Mouse (Mus musculus) neural tube, embryonic 13.5 days (tissue): ENCODE results near the gene Cnot1. TPM values are rescaled to one million over a fixed set of nuclear protein-coding genes. Genes with fewer than 3 reads are reported as not detected.

Experiments used
- ATAC-seq: fragments of 200-750 bp; cut with Nextera tagmentation; 2 replicates; pipeline ENCODE4 v1.8.0; 2017; ENCODE audit warnings: low read depth, mild to moderate bottlenecking, moderate TSS enrichment, moderate library complexity
- H3K27ac ChIP-seq: fragments of 300-500 bp; sonication (generic); replicated peaks from 2 replicates; pipeline ENCODE4 v1.5.1; 2015; ENCODE audit warnings: moderate library complexity, mild to moderate bottlenecking, inconsistent platforms
- H3K27me3 ChIP-seq: fragments of 300-500 bp; sonication (generic); 2 replicates; pipeline ENCODE4 v1.6.1; 2015; ENCODE audit warnings: mild to moderate bottlenecking, inconsistent platforms
- H3K36me3 ChIP-seq: fragments of 300-500 bp; sonication (generic); 2 replicates; pipeline ENCODE4 v1.6.1; 2015; ENCODE audit warnings: mild to moderate bottlenecking, inconsistent platforms
- H3K4me1 ChIP-seq: fragments of 300-500 bp; sonication (generic); replicated peaks from 2 replicates; pipeline ENCODE4 v1.6.1; 2015; ENCODE audit warnings: inconsistent platforms
- H3K4me2 ChIP-seq: fragments of 300-500 bp; sonication (generic); 2 replicates; pipeline ENCODE4 v1.6.1; 2015; ENCODE audit warnings: inconsistent platforms, mild to moderate bottlenecking, moderate library complexity
- H3K4me3 ChIP-seq: fragments of 300-500 bp; sonication (generic); 2 replicates; pipeline ENCODE4 v1.5.1; 2015; ENCODE audit warnings: mild to moderate bottlenecking, inconsistent platforms
- H3K9ac ChIP-seq: fragments of 300-500 bp; sonication (generic); 2 replicates; pipeline ENCODE4 v1.6.1; 2015; ENCODE audit warnings: moderate library complexity, mild to moderate bottlenecking, inconsistent platforms
- H3K9me3 ChIP-seq: fragments of 300-500 bp; sonication (generic); 2 replicates; pipeline ENCODE4 v1.6.1; 2016; ENCODE audit warnings: inconsistent platforms
- WGBS: fragments of 180-500 bp; shearing (Covaris S2); methylation state at CpG from one replicate; pipeline ENCODE4 v1.1.7; 2015; 5-methylcytosine and 5-hydroxymethylcytosine counted together
- polyA plus RNA-seq: library from polyadenylated mRNA; unstranded; fragments of >200 nt; fragmentation: Nextera tagmentation; extraction: Ambion mirVana; gene quantifications from 2 replicates; pipeline ENCODE4 v1.2.1, GENCODE M21; 2015

The Cnot1 gene
- polyA plus RNA-seq, 1 experiment from 2014 or later: 43.9 TPM

DNA sequence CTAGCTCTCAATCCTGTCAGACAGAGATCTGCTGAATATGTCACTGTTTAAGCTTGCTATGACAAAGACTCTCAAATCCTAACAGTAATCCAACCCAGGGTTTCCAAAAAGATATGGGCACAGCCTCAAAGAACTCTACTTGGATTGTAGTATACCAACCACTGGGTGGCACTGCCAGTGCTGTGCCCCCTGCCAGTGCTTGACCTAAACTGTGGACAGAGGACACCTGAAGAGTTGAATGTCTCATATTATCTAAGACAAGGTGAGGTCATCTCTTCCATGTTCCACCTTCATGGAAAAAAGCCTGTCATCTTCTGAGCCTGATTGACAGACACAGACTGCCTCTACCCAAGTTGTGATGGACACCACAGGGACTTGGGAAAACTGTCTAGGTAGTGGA is 24.6 kb downstream of the Cnot1 start:
- Histone ChIP-seq H3K9ac (no peak overlapping the region), H3K27ac (no peak overlapping the region), H3K9me3 (no peaks in the 10 kb centered on the region), H3K4me1 (no peaks in the 10 kb centered on the region), H3K4me2 (no peak overlapping the region), H3K36me3 (peaks cover 71% of the 10 kb centered on the region), H3K27me3 (no peaks in the 10 kb centered on the region), H3K4me3 (no peak overlapping the region)
- ATAC-seq: no peak

GRCm38 (mm10) chr8:95781775-95782174 is 25.5 kb downstream of the Cnot1 start:
- WGBS: 96% methylated on average over 2 of the region's 2 CpGs
- H3K36me3 ChIP-seq: peaks cover 63% of the 10 kb centered on the region
- ATAC-seq: no peak

GRCm38 (mm10) chr8:95781085-95781484 is 26.2 kb downstream of the Cnot1 start:
- H3K27me3 ChIP-seq: no peaks in the 10 kb centered on the region
- no peak for ATAC-seq
- H3K4me2 ChIP-seq: no peak overlapping the region
- no peaks in the 10 kb centered on the region for H3K9me3 ChIP-seq
- peaks cover 56% of the 10 kb centered on the region for H3K36me3 ChIP-seq
- H3K27ac ChIP-seq: no peak overlapping the region
- H3K4me1 ChIP-seq: no peaks in the 10 kb centered on the region
- 96% methylated on average over 3 of the region's 3 CpGs for WGBS
- no peak overlapping the region for H3K9ac ChIP-seq
- H3K4me3 ChIP-seq: no peak overlapping the region

More at GRCm38 (mm10) chr8:95781775-95782174, 25.5 kb downstream of the Cnot1 start:
- Histone ChIP-seq H3K9ac (no peak overlapping the region), H3K4me3 (no peak overlapping the region), H3K27me3 (no peaks in the 10 kb centered on the region), H3K9me3 (no peaks in the 10 kb centered on the region), H3K27ac (no peak overlapping the region), H3K4me2 (no peak overlapping the region), H3K4me1 (no peaks in the 10 kb centered on the region)

DNA sequence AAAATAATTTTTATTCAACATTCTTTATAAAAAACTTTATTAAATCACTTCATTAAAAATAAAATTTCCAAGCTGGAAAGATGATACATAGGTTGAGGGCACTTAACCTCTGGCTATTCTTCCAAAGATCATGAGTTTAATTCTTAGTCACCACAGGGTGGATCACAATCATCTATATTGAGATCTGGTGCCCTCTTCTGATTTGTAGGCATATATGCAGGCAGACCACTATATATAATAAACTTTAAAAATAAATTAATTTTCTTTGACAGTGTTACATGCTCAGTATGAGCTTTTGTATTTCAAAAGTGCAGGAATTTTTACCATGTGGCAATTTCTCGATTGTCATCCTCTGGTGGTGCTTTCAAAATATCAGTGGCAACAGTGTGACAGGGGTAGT is 43.1 kb downstream of the Cnot1 start:
- no peaks in the 10 kb centered on the region for H3K9me3 ChIP-seq
- WGBS: 92% methylated on average over 1 of the region's 1 CpGs
- H3K27ac ChIP-seq: no peak overlapping the region
- peaks cover 89% of the 10 kb centered on the region for H3K36me3 ChIP-seq
- no peak overlapping the region for H3K9ac ChIP-seq
- H3K4me3 ChIP-seq: no peak overlapping the region
- no peaks in the 10 kb centered on the region for H3K27me3 ChIP-seq
- no peak for ATAC-seq
- H3K4me2 ChIP-seq: no peak overlapping the region
- no peaks in the 10 kb centered on the region for H3K4me1 ChIP-seq

DNA sequence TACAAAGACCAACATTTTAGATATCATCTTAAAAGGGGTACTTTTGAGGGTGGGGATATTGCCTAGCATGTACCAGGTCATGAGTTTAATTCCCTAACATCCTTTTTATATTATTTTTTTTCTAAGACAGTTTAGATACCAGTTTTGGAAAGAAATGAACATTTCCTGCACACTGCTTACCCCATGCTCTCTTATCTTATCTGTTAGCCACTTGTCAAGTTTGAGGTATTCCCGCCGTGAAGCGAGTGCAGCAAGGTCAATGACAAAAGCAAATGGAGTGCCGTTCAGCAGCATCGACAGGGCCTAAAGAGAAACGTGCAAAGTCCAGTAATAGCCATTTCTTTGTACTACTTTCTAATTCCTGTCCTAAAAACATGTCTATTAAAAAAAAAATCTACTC is 46.9 kb downstream of the Cnot1 start:
- no peak for ATAC-seq
- Histone ChIP-seq H3K4me3 (no peak overlapping the region), H3K27me3 (no peaks in the 10 kb centered on the region), H3K36me3 (peaks cover 82% of the 10 kb centered on the region), H3K27ac (no peak overlapping the region), H3K9me3 (no peaks in the 10 kb centered on the region), H3K4me1 (no peaks in the 10 kb centered on the region), H3K4me2 (no peak overlapping the region), H3K9ac (no peak overlapping the region)
- 92% methylated on average over 6 of the region's 6 CpGs for WGBS

- no peak overlapping the region for H3K27ac ChIP-seq
- H3K36me3 ChIP-seq: peaks cover 77% of the 10 kb centered on the region
- H3K4me3 ChIP-seq: no peak overlapping the region
- ATAC-seq: no peak
- no peaks in the 10 kb centered on the region for H3K27me3 ChIP-seq
- no peaks in the 10 kb centered on the region for H3K4me1 ChIP-seq
- H3K4me2 ChIP-seq: no peak overlapping the region
- no peak overlapping the region for H3K9ac ChIP-seq
- WGBS: 100% methylated on average over 1 of the region's 1 CpGs
- no peaks in the 10 kb centered on the region for H3K9me3 ChIP-seq
These were observed 55.3 kb downstream of the Cnot1 start for GRCm38 (mm10) chr8:95751924-95752323.

DNA sequence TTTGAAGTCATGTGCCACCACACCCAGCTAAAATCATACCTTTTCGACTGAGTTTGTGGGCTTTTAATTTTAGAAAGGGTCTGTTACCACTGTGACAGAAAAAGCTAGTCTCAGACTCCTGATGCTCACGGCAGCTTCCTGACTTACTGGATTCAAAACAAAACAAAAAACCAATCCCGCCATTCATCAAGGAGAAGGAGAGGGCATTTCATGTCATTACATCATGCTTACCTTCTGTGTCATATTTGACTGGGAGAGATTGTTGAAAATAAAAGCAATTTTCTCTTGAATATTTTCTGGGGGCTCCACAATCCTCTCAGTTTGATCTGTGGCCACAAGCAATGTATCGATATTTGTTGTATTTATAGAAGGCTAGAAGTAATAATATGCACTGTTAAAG is 59.2 kb downstream of the Cnot1 start:
- no peak overlapping the region for H3K9ac ChIP-seq
- no peak for ATAC-seq
- no peak overlapping the region for H3K4me2 ChIP-seq
- no peaks in the 10 kb centered on the region for H3K27me3 ChIP-seq
- peaks cover 86% of the 10 kb centered on the region for H3K36me3 ChIP-seq
- no peaks in the 10 kb centered on the region for H3K4me1 ChIP-seq
- no peaks in the 10 kb centered on the region for H3K9me3 ChIP-seq
- no peak overlapping the region for H3K4me3 ChIP-seq
- no peak overlapping the region for H3K27ac ChIP-seq
- 95% methylated on average over 4 of the region's 4 CpGs for WGBS

- Histone ChIP-seq H3K9me3 (no peaks in the 10 kb centered on the region), H3K27me3 (no peaks in the 10 kb centered on the region), H3K4me2 (no peak overlapping the region), H3K4me1 (no peaks in the 10 kb centered on the region), H3K4me3 (no peak overlapping the region), H3K9ac (no peak overlapping the region), H3K27ac (no peak overlapping the region), H3K36me3 (peaks cover 93% of the 10 kb centered on the region)
- no peak for ATAC-seq
- 94% methylated on average over 7 of the region's 7 CpGs for WGBS
These were observed 65.5 kb downstream of the Cnot1 start for GRCm38 (mm10) chr8:95741732-95742131.

GRCm38 (mm10) chr8:95738596-95738995 is 68.7 kb downstream of the Cnot1 start:
- H3K4me1 ChIP-seq: no peaks in the 10 kb centered on the region
- H3K4me2 ChIP-seq: no peak overlapping the region
- H3K27ac ChIP-seq: no peak overlapping the region
- no peak overlapping the region for H3K4me3 ChIP-seq
- H3K36me3 ChIP-seq: peaks cover 90% of the 10 kb centered on the region
- WGBS: 82% methylated on average over 7 of the region's 7 CpGs
- ATAC-seq: no peak
- no peaks in the 10 kb centered on the region for H3K27me3 ChIP-seq
- H3K9me3 ChIP-seq: no peaks in the 10 kb centered on the region
- H3K9ac ChIP-seq: no peak overlapping the region

- WGBS: 89% methylated on average over 4 of the region's 4 CpGs
- H3K27me3 ChIP-seq: no peaks in the 10 kb centered on the region
- no peak overlapping the region for H3K4me3 ChIP-seq
- ATAC-seq: no peak
- no peaks in the 10 kb centered on the region for H3K4me1 ChIP-seq
- H3K27ac ChIP-seq: no peak overlapping the region
- H3K9me3 ChIP-seq: no peaks in the 10 kb centered on the region
- H3K4me2 ChIP-seq: no peak overlapping the region
- H3K9ac ChIP-seq: no peak overlapping the region
- H3K36me3 ChIP-seq: peaks cover 88% of the 10 kb centered on the region
These were observed 79.6 kb downstream of the Cnot1 start for GRCm38 (mm10) chr8:95727625-95728024.

DNA sequence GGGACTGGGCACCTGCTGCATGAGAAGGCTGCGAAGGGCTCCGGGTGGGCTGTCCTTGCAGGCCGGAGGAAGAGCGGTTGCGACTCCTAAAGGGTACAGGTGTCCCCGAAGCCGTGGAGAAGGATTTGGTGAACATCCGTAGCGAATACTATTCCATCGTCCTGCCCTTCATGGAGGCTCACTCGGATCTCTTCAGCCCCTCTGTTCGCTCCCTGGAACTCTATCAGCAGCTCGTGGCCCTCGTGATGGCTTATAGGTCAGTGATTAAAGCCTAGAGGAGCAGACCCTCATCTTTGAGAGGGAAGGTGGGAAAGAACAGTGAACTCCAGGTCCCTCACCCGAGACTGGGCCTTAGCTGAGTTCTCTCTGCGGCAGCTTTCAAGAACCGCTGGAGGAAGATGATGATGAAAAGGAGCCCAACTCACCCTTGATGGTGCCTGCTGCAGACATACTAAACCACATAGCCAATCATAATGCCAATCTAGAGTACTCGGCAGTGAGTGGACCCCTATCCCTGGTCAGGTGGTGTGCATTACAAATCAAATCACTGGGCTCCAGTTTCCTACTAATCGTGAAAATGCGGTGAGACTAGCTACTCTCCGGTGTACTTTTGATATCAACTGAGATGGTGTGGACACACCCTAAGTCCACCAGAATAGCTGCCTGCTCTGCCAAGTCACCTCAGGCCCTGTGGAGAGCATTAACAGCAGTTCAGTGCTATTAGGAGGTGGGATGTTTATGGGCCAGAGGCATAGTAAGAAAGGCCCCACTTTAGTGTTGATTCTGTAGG is 90.5 kb downstream of the Cnot1 start:
- ATAC-seq: no peak
- H3K9ac ChIP-seq: peak overlapping the region; percentile 87
- no peaks in the 10 kb centered on the region for H3K9me3 ChIP-seq
- WGBS: 20% methylated on average over 21 of the region's 21 CpGs
- H3K4me2 ChIP-seq: peak overlapping the region; percentile 95
- H3K4me3 ChIP-seq: peak overlapping the region; percentile 84
- H3K27me3 ChIP-seq: no peaks in the 10 kb centered on the region
- H3K36me3 ChIP-seq: peaks cover 58% of the 10 kb centered on the region
- peak overlapping the region; percentile 72; the same call in 1 of the 2 replicates for H3K27ac ChIP-seq
- peaks cover 20% of the 10 kb centered on the region for H3K4me1 ChIP-seq

- Histone ChIP-seq H3K27me3 (no peaks in the 10 kb centered on the region), H3K36me3 (peaks cover 58% of the 10 kb centered on the region), H3K4me2 (peak within 1 kb of the TSS; percentile 95), H3K4me3 (peak within 1 kb of the TSS; percentile 84), H3K9ac (peak within 1 kb of the TSS; percentile 87), H3K4me1 (peaks cover 20% of the 10 kb centered on the region), H3K27ac (peak within 1 kb of the TSS; percentile 72), H3K9me3 (no peaks in the 10 kb centered on the region)
- ATAC-seq: peak; percentile 90
- under 1% methylated on average over 72 of the region's 79 CpGs for WGBS
These were observed 91.4 kb downstream of the Cnot1 start, which contains the start of gene Setd6 for GRCm38 (mm10) chr8:95715676-95716531. Setd6 (plus strand) TSS chr8:95715881.
